ENCODE assay signal across 11 mouse cellular contexts in genomic region chr9:107716951-107717350, GRCm38 (mm10). TPM values are rescaled to one million over a fixed set of nuclear protein-coding genes. Genes with fewer than 3 reads are reported as not detected.
DNase-seq lines count a peak whose midpoint lies in the region; ATAC-seq lines count a peak whose summit lies in the region.
"Had no signal": no experiment of that assay in that cellular context is flagged by ENCODE, and none has a peak within 500 bp of the region (broad histone marks: within the 10 kb centered on the region; RNA-seq: fewer than 3 reads in every experiment).

No protein-coding gene starts in this region.

- DNase-seq in cerebellum, adult 9-11 months: peak; percentile 49
- no peak for DNase-seq in kidney, postnatal 36 days
- DNase-seq in retina, postnatal 1 day: peak; percentile 78
- no peak for DNase-seq in retina, embryonic 14.5 days (ENCODE audit: low spot score)
- DNase-seq in right cerebral cortex, postnatal 14 days: no peak
- no peak for DNase-seq in thymus, postnatal 25 days
- DNase-seq: layer of hippocampus, postnatal 36 days had no signal

- no peaks in the 10 kb centered on the region for H3K9me3 ChIP-seq in kidney, embryonic 15.5 days (replicated peaks)

- H3K27me3 ChIP-seq in kidney, embryonic 15.5 days: no peaks in the 10 kb centered on the region
- H3K27me3 ChIP-seq: Patski had no signal

- no peak for ATAC-seq in cerebellum, adult (ENCODE audit: insufficient number of reproducible peaks, low FRiP score, low TSS enrichment)
- no peak for ATAC-seq in kidney, embryonic 15.5 days (replicated peaks; ENCODE audit: low FRiP score)
- ATAC-seq: Patski had no signal

- no peak overlapping the region for H3K4me3 ChIP-seq in kidney, embryonic 15.5 days (replicated peaks)

- no peaks in the 10 kb centered on the region for H3K36me3 ChIP-seq in kidney, embryonic 15.5 days

- no peak overlapping the region for H3K4me2 ChIP-seq in kidney, embryonic 15.5 days

- 34% methylated on average over 6 of the region's 6 CpGs for WGBS in kidney, embryonic 15.5 days

- peak overlapping the region; percentile 96 for H3K27ac ChIP-seq in kidney, embryonic 15.5 days

- H3K4me1 ChIP-seq in kidney, embryonic 15.5 days: peaks cover 65% of the 10 kb centered on the region

- peak overlapping the region; percentile 19; the same call in 1 of the 2 replicates for H3K9ac ChIP-seq in kidney, embryonic 15.5 days

RNA-seq across cellular contexts. Expression of gene Sema3f, which starts 6.7 kb away (rescaled TPM):
- polyA plus RNA-seq in kidney, embryonic 15.5 days (2015; fragmentation: Nextera tagmentation; extraction: Ambion mirVana): 21.3 and 23.9 TPM in 2 replicates

RNA-seq across cellular contexts. Expression of gene Gnat1, which starts 37.4 kb away (rescaled TPM):
- polyA plus RNA-seq in kidney, embryonic 15.5 days (2015; fragmentation: Nextera tagmentation; extraction: Ambion mirVana): 3.9 and 4.6 TPM in 2 replicates
- polyA plus RNA-seq: spleen, adult 2 months had no signal

RNA-seq across cellular contexts. Expression of gene Slc38a3, which starts 47.6 kb away (rescaled TPM):
- polyA plus RNA-seq in kidney, embryonic 15.5 days (2015; fragmentation: Nextera tagmentation; extraction: Ambion mirVana): 7.1 and 8.1 TPM in 2 replicates

RNA-seq across cellular contexts. Expression of gene Rbm5, which starts 53.8 kb away (rescaled TPM):
- polyA plus RNA-seq in kidney, embryonic 15.5 days (2015; fragmentation: Nextera tagmentation; extraction: Ambion mirVana): 194 and 207 TPM in 2 replicates

Comparison
In these comparisons a context has a peak if more than half of its experiments do, and no peak if none do; other contexts are left out.
1. DNase-seq: peak in cerebellum, adult 9-11 months (single experiment) and retina, postnatal 1 day (single experiment); none in kidney, postnatal 36 days (0 of 2), retina, embryonic 14.5 days (single experiment), right cerebral cortex, postnatal 14 days (single experiment) and thymus, postnatal 25 days (single experiment).